Mouse (Mus musculus) ES-E14 (cell line): ENCODE measurements around the gene Rbm15b. TPM values are rescaled to one million over a fixed set of nuclear protein-coding genes. Genes with fewer than 3 reads are reported as not detected.

ENCODE experiments used
- DNase-seq: peaks from one replicate; pipeline ENCODE4 v3.0.0-alpha.2; 2013; ENCODE audit warnings: low read depth, low spot score
- H3K27ac ChIP-seq: 2 replicates; pipeline ENCODE4 v1.5.1; 2012; ENCODE audit warnings: low read depth, mild to moderate bottlenecking, low read length, moderate library complexity, mixed read lengths; ENCODE audit not compliant: poor library complexity, insufficient read depth, severe bottlenecking
- H3K36me3 ChIP-seq: 2 replicates; pipeline ENCODE4 v1.6.1; 2012; ENCODE audit warnings: mild to moderate bottlenecking, low read length, moderate library complexity, mixed read lengths; ENCODE audit not compliant: control insufficient read depth, poor library complexity, insufficient read depth, severe bottlenecking
- H3K4me1 ChIP-seq, 2 experiments: fragments of 150-350 bp in 1 of 2; sonication (generic) in 1 of 2; 2 replicates each; pipeline ENCODE4 v1.6.1; 2012; ENCODE audit warnings: low read length in 2 of 2, mild to moderate bottlenecking in 1 of 2, mixed read lengths in 1 of 2; ENCODE audit not compliant: control insufficient read depth in 2 of 2, insufficient read depth in 2 of 2, poor library complexity in 1 of 2
- H3K4me3 ChIP-seq, 2 experiments: fragments of 150-350 bp in 1 of 2; sonication (generic) in 1 of 2; 2 replicates each; pipeline ENCODE4 v1.5.1; 2012; ENCODE audit warnings: low read length in 2 of 2, low read depth in 1 of 2, mild to moderate bottlenecking in 1 of 2, mixed read lengths in 1 of 2; ENCODE audit not compliant: insufficient read depth in 1 of 2, poor library complexity in 1 of 2, severe bottlenecking in 1 of 2
- H3K9ac ChIP-seq: 2 replicates; pipeline ENCODE4 v1.6.1; 2012; ENCODE audit warnings: low read depth, mild to moderate bottlenecking, low read length, mixed read lengths; ENCODE audit not compliant: poor library complexity, insufficient read depth, severe bottlenecking
- H3K9me3 ChIP-seq: fragments of 150-350 bp; sonication (generic); 2 replicates; pipeline ENCODE4 v1.6.1; 2012; ENCODE audit warnings: low read depth, mild to moderate bottlenecking, low read length; ENCODE audit not compliant: control insufficient read depth, insufficient read depth
- CHD2 ChIP-seq: IDR thresholded peaks from 2 replicates; pipeline ENCODE4 v1.6.1; 2014; ENCODE audit warnings: mild to moderate bottlenecking, low read depth, low read length, inconsistent platforms
- HCFC1 ChIP-seq: IDR thresholded peaks from 2 replicates; pipeline ENCODE4 v1.6.1; 2012; ENCODE audit warnings: low read length, inconsistent platforms, borderline replicate concordance; ENCODE audit not compliant: insufficient read depth
- MAFK ChIP-seq: IDR thresholded peaks from 2 replicates; pipeline ENCODE4 v1.6.1; 2014; ENCODE audit warnings: mild to moderate bottlenecking, low read depth, low read length, inconsistent platforms; ENCODE audit not compliant: insufficient read depth
- ZC3H11A ChIP-seq: IDR thresholded peaks from 2 replicates; pipeline ENCODE4 v1.6.1; 2012; ENCODE audit warnings: low read depth, mild to moderate bottlenecking, inconsistent platforms, low read length, borderline replicate concordance
- ZNF384 ChIP-seq: IDR thresholded peaks from 2 replicates; pipeline ENCODE4 v1.6.1; 2012; ENCODE audit warnings: low read depth, low read length, inconsistent platforms
- in situ Hi-C, 2 experiments: fragments of 600-800 bp; cut with MboI; formaldehyde crosslinking; loops; one replicate each; pipeline ENCODE4 v1.15.1; 2025; ENCODE audit warnings: low sequenced_read_pairs in 2 of 2, inconsistent platforms in 1 of 2; ENCODE audit not compliant: unreplicated experiment in 2 of 2
- total RNA-seq: library from RNA; depleted of rRNA; stranded (reverse); fragments of 300-350 nt; gene quantifications from 2 replicates; pipeline ENCODE4 v1.2.3, GENCODE M21; 2012

Rbm15b gene
- total RNA-seq, 1 experiment = 42.3 TPM

GRCm38 (mm10) chr9:106891341-106891741 is 4.1 kb upstream of the Rbm15b start:
- in situ Hi-C loops = no loop called here
- DNase-seq = no peak

GRCm38 (mm10) chr9:106890496-106891240 is 3.4 kb upstream of the Rbm15b start:
- no peak for DNase-seq
- in situ Hi-C loops = no loop called here
- TF ChIP-seq CHD2 (no peak), ZNF384 (no peak), ZC3H11A (no peak), HCFC1 (no peak), MAFK (no peak)
- peaks cover 3 to 15% of the 10 kb centered on the region in 2 experiments; a peak in 1 of 4 replicates for H3K4me1 ChIP-seq
- no peak overlapping the region for H3K27ac ChIP-seq
- H3K4me3 ChIP-seq = peak overlapping the region; percentile 87 to 100
- peaks cover 27% of the 10 kb centered on the region for H3K36me3 ChIP-seq
- H3K9me3 ChIP-seq = no peaks in the 10 kb centered on the region
- no peak overlapping the region; the same call in 1 of the 2 replicates for H3K9ac ChIP-seq

More at GRCm38 (mm10) chr9:106891341-106891741, 4.1 kb upstream of the Rbm15b start:
- Histone ChIP-seq H3K4me3 (peak overlapping the region; percentile 87 to 100), H3K27ac (no peak overlapping the region; the same call in 1 of the 2 replicates), H3K9me3 (no peaks in the 10 kb centered on the region), H3K36me3 (peaks cover 27% of the 10 kb centered on the region), H3K9ac (peak overlapping the region; percentile 91), H3K4me1 (peaks cover 3 to 16% of the 10 kb centered on the region in 2 experiments; a peak in 1 of 4 replicates)
- no peak for TF ChIP-seq CHD2
- TF ChIP-seq HCFC1 = no peak
- no peak for TF ChIP-seq ZC3H11A
- TF ChIP-seq ZNF384 = no peak

GRCm38 (mm10) chr9:106889321-106889720 is 2.1 kb upstream of the Rbm15b start:
- TF ChIP-seq CHD2 (no peak), ZC3H11A (no peak), HCFC1 (no peak), MAFK (no peak)
- in situ Hi-C loops = no loop called here

GRCm38 (mm10) chr9:106888346-106888745 is 1.1 kb upstream of the Rbm15b start:
- H3K27ac ChIP-seq = no peak overlapping the region
- H3K9me3 ChIP-seq = no peaks in the 10 kb centered on the region
- no peak overlapping the region for H3K9ac ChIP-seq
- peaks cover 46% of the 10 kb centered on the region for H3K36me3 ChIP-seq
- in situ Hi-C loops = no loop called here
- peaks cover 6 to 22% of the 10 kb centered on the region in 2 experiments; a peak in 3 of 4 replicates for H3K4me1 ChIP-seq
- H3K4me3 ChIP-seq = no peak overlapping the region
- no peak for TF ChIP-seq CHD2
- TF ChIP-seq MAFK = no peak
- no peak for TF ChIP-seq ZC3H11A
- no peak for TF ChIP-seq ZNF384
- TF ChIP-seq HCFC1 = no peak
- DNase-seq = no peak

More at GRCm38 (mm10) chr9:106889321-106889720, 2.1 kb upstream of the Rbm15b start:
- Histone ChIP-seq H3K4me3 (no peak overlapping the region), H3K4me1 (peaks cover 6 to 22% of the 10 kb centered on the region in 2 experiments; a peak in 2 of 4 replicates), H3K9ac (no peak overlapping the region), H3K27ac (no peak overlapping the region; the same call in 1 of the 2 replicates), H3K36me3 (peaks cover 41% of the 10 kb centered on the region), H3K9me3 (no peaks in the 10 kb centered on the region)
- no peak for DNase-seq
